Mouse (Mus musculus): Measurements from ENCODE around the gene Gm13083. TPM values are rescaled to one million over a fixed set of nuclear protein-coding genes. Genes with fewer than 3 reads are reported as not detected.
"Not testable (repeated sequence)": the region's sequence is repeated elsewhere in the genome, so short reads cannot be mapped to it uniquely, and the experiment has no call there.

Gene Gm13083
- polyA plus RNA-seq (2015; fragmentation: Nextera tagmentation; extraction: Ambion mirVana) = not detected in 2 replicates

- ATAC-seq (replicated peaks); H3K36me3 ChIP-seq (replicated peaks); H3K27me3 ChIP-seq (replicated peaks); H3K4me3 ChIP-seq; H3K9ac ChIP-seq; H3K4me2 ChIP-seq; H3K9me3 ChIP-seq; H3K4me1 ChIP-seq; H3K27ac ChIP-seq: not testable (repeated sequence)
Observed at GRCm38 (mm10) chr4:143614703-143615102, at the start of gene Gm13083. Gene Gm13083 (plus strand): TSS chr4:143615003.

GRCm38 (mm10) chr4:143611927-143612326, 2.9 kb upstream of the Gm13083 start:
- WGBS = 87% methylated on average over 9 of the region's 9 CpGs
- not testable (repeated sequence) for H3K4me2 ChIP-seq

GRCm38 (mm10) chr4:143618101-143618500, 3.3 kb downstream of the Gm13083 start:
- 82% methylated on average over 4 of the region's 4 CpGs for WGBS
- H3K4me2 ChIP-seq = not testable (repeated sequence)

More at GRCm38 (mm10) chr4:143611927-143612326, 2.9 kb upstream of the Gm13083 start:
- not testable (repeated sequence) for H3K27ac ChIP-seq; H3K27me3 ChIP-seq (replicated peaks); ATAC-seq (replicated peaks); H3K4me3 ChIP-seq; H3K36me3 ChIP-seq (replicated peaks); H3K9me3 ChIP-seq; H3K4me1 ChIP-seq; H3K9ac ChIP-seq

GRCm38 (mm10) chr4:143657146-143657545, 42.3 kb downstream of the Gm13083 start, which contains the start of gene Gm13088:
Gene Gm13088 (minus strand): TSS chr4:143657246.
- not testable (repeated sequence) for H3K27ac ChIP-seq; ATAC-seq (replicated peaks); H3K4me3 ChIP-seq; H3K27me3 ChIP-seq (replicated peaks); H3K36me3 ChIP-seq (replicated peaks); H3K4me2 ChIP-seq; H3K4me1 ChIP-seq; H3K9ac ChIP-seq; H3K9me3 ChIP-seq

More at GRCm38 (mm10) chr4:143618101-143618500, 3.3 kb downstream of the Gm13083 start:
- not testable (repeated sequence) for H3K9me3 ChIP-seq; H3K4me1 ChIP-seq; H3K36me3 ChIP-seq (replicated peaks); H3K27me3 ChIP-seq (replicated peaks); ATAC-seq (replicated peaks); H3K9ac ChIP-seq; H3K4me3 ChIP-seq; H3K27ac ChIP-seq

Other genes starting within 250 kb of the Gm13083 start
- gene Pramel1, start 220.6 kb upstream of the Gm13083 start, polyA plus RNA-seq (2015; fragmentation: Nextera tagmentation; extraction: Ambion mirVana) = not detected in 2 replicates
- gene Pramef8, start 202.6 kb upstream of the Gm13083 start, polyA plus RNA-seq (2015; fragmentation: Nextera tagmentation; extraction: Ambion mirVana) = 25.6 and 27.4 TPM in 2 replicates
- not detected in 2 replicates for gene Oog4, start 164.7 kb upstream of the Gm13083 start, polyA plus RNA-seq (2015; fragmentation: Nextera tagmentation; extraction: Ambion mirVana)
- gene Gm13043, start 103.7 kb upstream of the Gm13083 start, polyA plus RNA-seq (2015; fragmentation: Nextera tagmentation; extraction: Ambion mirVana) = not detected in 2 replicates
- not detected in 2 replicates for gene Gm13040, start 79.0 kb upstream of the Gm13083 start, polyA plus RNA-seq (2015; fragmentation: Nextera tagmentation; extraction: Ambion mirVana)
- not detected in 2 replicates for gene BC080695, start 63.3 kb upstream of the Gm13083 start, polyA plus RNA-seq (2015; fragmentation: Nextera tagmentation; extraction: Ambion mirVana)
- gene Gm13057, start 63.3 kb upstream of the Gm13083 start, polyA plus RNA-seq (2015; fragmentation: Nextera tagmentation; extraction: Ambion mirVana) = not detected in 2 replicates
- not detected in 2 replicates for gene Gm13088, start 42.2 kb downstream of the Gm13083 start, polyA plus RNA-seq (2015; fragmentation: Nextera tagmentation; extraction: Ambion mirVana)
- gene Gm13089, start 87.7 kb downstream of the Gm13083 start, polyA plus RNA-seq (2015; fragmentation: Nextera tagmentation; extraction: Ambion mirVana) = not detected in 2 replicates
- gene Gm13078, start 104.5 kb downstream of the Gm13083 start, polyA plus RNA-seq (2015; fragmentation: Nextera tagmentation; extraction: Ambion mirVana) = not detected in 2 replicates
- not detected in 2 replicates for gene Gm13023, start 174.3 kb downstream of the Gm13083 start, polyA plus RNA-seq (2015; fragmentation: Nextera tagmentation; extraction: Ambion mirVana)
- gene Gm13084, start 201.1 kb downstream of the Gm13083 start, polyA plus RNA-seq (2015; fragmentation: Nextera tagmentation; extraction: Ambion mirVana) = not detected in 2 replicates
- gene Gm13103, start 231.5 kb downstream of the Gm13083 start, polyA plus RNA-seq (2015; fragmentation: Nextera tagmentation; extraction: Ambion mirVana) = not detected in 2 replicates